Mouse (Mus musculus) neural tube, embryonic 11.5 days (tissue): ENCODE results near the gene Gm20388. TPM values are rescaled to one million over a fixed set of nuclear protein-coding genes. Genes with fewer than 3 reads are reported as not detected.
A peak's percentile ranks its signal among the peaks of the same experiment; 100 is the strongest.

ENCODE experiments used
- ATAC-seq: fragments of 200-750 bp; cut with Nextera tagmentation; 2 replicates; pipeline ENCODE4 v1.8.0; 2017; ENCODE audit warnings: moderate number of reproducible peaks, mild to moderate bottlenecking, moderate TSS enrichment, moderate library complexity; ENCODE audit not compliant: insufficient read depth, low FRiP score, low TSS enrichment
- DNase-seq: peaks from one replicate; pipeline ENCODE4 v3.0.0-alpha.2; 2015; ENCODE audit warnings: low spot score
- H3K27ac ChIP-seq: fragments of 300-500 bp; sonication (generic); 2 replicates; pipeline ENCODE4 v1.5.1; 2014; ENCODE audit warnings: low read depth, mild to moderate bottlenecking, low read length
- H3K27me3 ChIP-seq: fragments of 300-500 bp; sonication (generic); 2 replicates; pipeline ENCODE4 v1.6.1; 2014; ENCODE audit warnings: mild to moderate bottlenecking, low read length, mixed read lengths; ENCODE audit not compliant: control insufficient read depth, insufficient read depth
- H3K36me3 ChIP-seq: fragments of 300-500 bp; sonication (generic); 2 replicates; pipeline ENCODE4 v1.6.1; 2014; ENCODE audit warnings: mild to moderate bottlenecking, low read length, moderate library complexity, mixed read lengths; ENCODE audit not compliant: control insufficient read depth, insufficient read depth
- H3K4me1 ChIP-seq: fragments of 300-500 bp; sonication (generic); 2 replicates; pipeline ENCODE4 v1.6.1; 2014; ENCODE audit warnings: low read length, mixed read lengths; ENCODE audit not compliant: control insufficient read depth, insufficient read depth
- H3K4me2 ChIP-seq: fragments of 300-500 bp; sonication (generic); 2 replicates; pipeline ENCODE4 v1.6.1; 2014; ENCODE audit warnings: low read depth, mild to moderate bottlenecking, moderate library complexity
- H3K4me3 ChIP-seq: fragments of 300-500 bp; sonication (generic); 2 replicates; pipeline ENCODE4 v1.5.1; 2014; ENCODE audit warnings: low read depth, low read length
- H3K9ac ChIP-seq: fragments of 300-500 bp; sonication (generic); 2 replicates; pipeline ENCODE4 v1.6.1; 2014; ENCODE audit warnings: mild to moderate bottlenecking, low read length
- H3K9me3 ChIP-seq: fragments of 300-500 bp; sonication (generic); 2 replicates; pipeline ENCODE4 v1.6.1; 2016; ENCODE audit warnings: low read length; ENCODE audit not compliant: control insufficient read depth
- WGBS: fragments of 180-500 bp; shearing (Covaris S2); extraction: QIAGEN DNeasy Blood & Tissue Kit; methylation state at CpG from one replicate; pipeline ENCODE4 v1.1.7; 2014; 5-methylcytosine and 5-hydroxymethylcytosine counted together
- polyA plus RNA-seq: library from polyadenylated mRNA; unstranded; fragments of >200 nt; fragmentation: Nextera tagmentation; extraction: Ambion mirVana; gene quantifications from 2 replicates; pipeline ENCODE4 v1.2.1, GENCODE M21; 2014

The Gm20388 gene
- polyA plus RNA-seq, 1 experiment from 2014 or later: not detected

DNA sequence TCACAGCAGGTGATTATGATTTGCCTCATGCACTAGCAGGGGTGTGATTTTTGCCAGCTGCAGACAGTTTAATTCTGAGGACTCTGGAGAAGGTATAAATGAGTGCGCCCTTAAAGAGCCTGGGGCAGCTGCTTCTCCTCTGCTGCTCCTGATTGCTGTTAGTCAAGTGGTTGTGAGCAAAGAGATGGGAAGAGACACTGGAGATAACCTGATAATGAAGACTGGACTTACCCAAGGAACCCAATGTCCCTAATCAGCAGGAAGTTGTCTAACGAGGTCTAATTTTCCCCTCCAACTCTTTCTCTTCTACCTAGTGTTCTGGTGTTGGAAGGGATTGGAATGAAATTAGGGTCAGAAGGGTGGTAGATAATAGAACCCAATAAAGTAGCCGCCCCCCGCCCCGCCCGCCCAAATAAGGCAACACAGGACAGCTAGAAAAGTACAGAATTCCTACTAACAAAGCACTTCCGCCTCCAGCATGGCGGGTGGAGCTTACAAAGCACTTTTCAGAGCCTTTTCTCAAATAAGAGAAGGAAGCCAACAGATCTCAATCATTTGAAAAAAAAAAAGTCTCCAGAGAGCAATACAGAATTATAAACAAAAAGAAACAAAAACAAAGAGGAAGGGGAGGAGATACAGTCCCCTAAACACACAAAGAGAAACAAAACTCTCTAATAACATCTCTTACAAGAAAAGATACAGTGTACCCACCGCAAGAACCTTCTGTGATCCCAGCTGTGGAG lies 3944.3 kb downstream of the Gm20388 start:
- Histone ChIP-seq H3K9ac (no peak overlapping the region), H3K4me1 (no peaks in the 10 kb centered on the region), H3K27ac (no peak overlapping the region), H3K36me3 (no peaks in the 10 kb centered on the region), H3K4me2 (no peak overlapping the region), H3K9me3 (no peaks in the 10 kb centered on the region), H3K4me3 (no peak overlapping the region), H3K27me3 (0 out of 2 replicates have a peak, but pooled peaks cover 2% of the 10 kb centered on the region)
- ATAC-seq (no peak), DNase-seq (no peak)
- WGBS: 86% methylated on average over 9 of the region's 9 CpGs

- no peak overlapping the region for H3K4me2 ChIP-seq
- no peak overlapping the region for H3K9ac ChIP-seq
- H3K27ac ChIP-seq: no peak overlapping the region
- DNase-seq: no peak
- H3K4me1 ChIP-seq: no peaks in the 10 kb centered on the region
- no peaks in the 10 kb centered on the region for H3K9me3 ChIP-seq
- peaks cover 14% of the 10 kb centered on the region for H3K27me3 ChIP-seq
- H3K36me3 ChIP-seq: no peaks in the 10 kb centered on the region
- 66% methylated on average over 3 of the region's 3 CpGs for WGBS
- ATAC-seq: no peak
- H3K4me3 ChIP-seq: no peak overlapping the region
Measured at GRCm38 (mm10) chr8:123857361-123857760, 3946.7 kb downstream of the Gm20388 start.

DNA sequence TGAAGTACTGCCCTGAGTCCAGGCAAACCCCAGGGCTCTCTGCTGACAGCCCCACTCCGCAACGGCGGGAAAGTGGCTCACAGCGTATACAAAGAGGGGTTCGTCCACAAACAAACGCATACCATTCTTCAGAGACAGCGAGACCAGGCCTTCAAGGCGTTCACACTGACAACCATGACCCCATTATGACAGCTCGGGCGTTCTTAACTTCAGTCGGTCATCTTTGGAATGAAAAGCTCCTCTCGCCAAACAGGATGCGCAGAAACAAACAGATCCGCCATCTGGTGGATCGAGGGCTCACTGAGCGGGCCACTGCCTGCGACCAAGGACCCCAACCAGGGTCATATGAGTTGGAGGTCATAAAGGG lies 3947.9 kb downstream of the Gm20388 start:
- Histone ChIP-seq H3K4me1 (no peaks in the 10 kb centered on the region), H3K27ac (no peak overlapping the region), H3K4me2 (peak overlapping the region; percentile 91), H3K36me3 (no peaks in the 10 kb centered on the region), H3K9ac (peak overlapping the region; percentile 81), H3K9me3 (no peaks in the 10 kb centered on the region), H3K27me3 (peaks cover 18% of the 10 kb centered on the region), H3K4me3 (peak overlapping the region; percentile 93)
- DNase-seq: no peak
- no peak for ATAC-seq
- 0% methylated on average over 17 of the region's 17 CpGs for WGBS

DNA sequence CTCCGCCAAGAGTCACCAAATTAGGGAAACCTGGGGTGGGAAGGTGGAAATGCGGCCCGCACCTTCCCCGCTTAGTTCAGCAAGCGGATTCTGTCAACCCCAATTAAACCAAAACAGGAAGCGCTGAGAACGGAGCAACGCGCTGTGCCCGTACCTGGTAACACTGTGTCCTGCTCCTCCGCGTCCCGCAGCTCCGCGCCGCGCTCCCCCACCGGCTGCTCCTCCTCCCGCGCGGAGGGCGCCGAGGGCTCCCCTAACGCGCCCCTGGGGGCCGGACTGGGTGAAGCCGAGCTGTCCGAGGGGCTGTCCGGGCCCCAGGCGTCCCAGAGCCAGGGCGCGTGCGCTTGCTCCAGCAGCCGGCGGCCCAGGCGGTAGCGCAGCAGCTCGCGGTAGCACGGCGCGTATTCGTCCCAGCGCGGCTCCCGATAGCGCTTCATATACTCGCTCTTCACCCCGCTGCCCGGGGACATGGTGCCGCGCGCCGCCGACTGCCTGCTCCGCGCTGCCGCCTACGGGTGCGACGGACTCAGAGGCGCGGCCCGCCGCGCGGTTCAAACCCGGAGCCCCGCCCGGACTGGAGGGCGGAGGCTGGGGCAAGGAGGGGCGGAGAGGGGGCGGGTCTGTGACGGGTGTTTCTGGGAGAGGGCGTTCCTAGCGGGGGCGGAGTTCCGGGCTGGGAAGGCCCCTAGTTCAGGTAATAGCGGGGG lies 3948.5 kb downstream of the Gm20388 start:
- Histone ChIP-seq H3K4me3 (peak overlapping the region; percentile 93), H3K9ac (peak overlapping the region; percentile 81)
- under 1% methylated on average over 74 of the region's 79 CpGs for WGBS

DNA sequence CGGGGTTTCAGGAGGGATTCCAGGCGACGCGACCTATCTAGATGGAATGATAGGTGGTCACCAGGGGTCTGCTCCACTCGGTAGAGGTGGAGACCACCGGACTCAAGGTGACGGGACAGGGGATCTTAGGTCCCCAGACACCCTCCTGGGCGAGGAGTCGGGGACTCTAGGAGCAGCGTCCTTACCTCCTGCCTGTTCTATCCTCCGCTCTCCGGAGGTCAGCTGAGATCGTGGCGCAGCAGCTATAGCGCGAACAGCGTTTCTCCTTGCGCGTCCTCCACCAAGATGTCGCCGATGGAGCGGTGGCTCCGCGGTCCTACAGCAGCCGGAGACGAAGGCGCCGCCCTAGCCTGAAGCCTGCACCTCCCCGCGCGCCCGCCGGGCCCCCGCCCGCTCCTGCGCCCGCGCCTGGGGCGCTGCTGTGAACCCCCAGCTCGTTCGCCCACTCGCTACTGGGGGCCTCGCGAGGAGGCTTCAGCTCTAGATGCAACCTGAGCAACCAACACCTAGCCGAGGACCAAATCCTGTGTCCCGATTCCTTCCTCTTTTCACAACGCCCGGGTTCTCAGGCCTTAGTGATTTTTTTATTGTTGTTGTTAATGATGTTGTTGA lies 3949.1 kb downstream of the Gm20388 start, which contains the start of gene Ccsap:
TSS of gene Ccsap (minus strand) at position 562 of the 612 bp plus-strand sequence.
- Histone ChIP-seq H3K36me3 (no peaks in the 10 kb centered on the region), H3K9me3 (no peaks in the 10 kb centered on the region), H3K27me3 (peaks cover 18% of the 10 kb centered on the region), H3K4me3 (peak within 1 kb of the TSS; percentile 93), H3K9ac (peak within 1 kb of the TSS; percentile 81), H3K4me2 (peak within 1 kb of the TSS; percentile 91), H3K4me1 (no peaks in the 10 kb centered on the region), H3K27ac (peak within 1 kb of the TSS; percentile 42; the same call in 1 of the 2 replicates)
- peak; percentile 79 for ATAC-seq
- WGBS: 1% methylated on average over 45 of the region's 48 CpGs
- no peak for DNase-seq

More for the DNA sequence above, 3948.5 kb downstream of the Gm20388 start:
- Histone ChIP-seq H3K4me1 (no peaks in the 10 kb centered on the region), H3K27me3 (peaks cover 18% of the 10 kb centered on the region), H3K9me3 (no peaks in the 10 kb centered on the region), H3K27ac (peak overlapping the region; percentile 42; the same call in 1 of the 2 replicates), H3K4me2 (peak overlapping the region; percentile 91), H3K36me3 (no peaks in the 10 kb centered on the region)
- DNase-seq: peak; percentile 94
- peak; percentile 92 for ATAC-seq

GRCm38 (mm10) chr8:123860386-123860785 lies 3949.7 kb downstream of the Gm20388 start:
- Histone ChIP-seq H3K4me2 (no peak overlapping the region), H3K27me3 (peaks cover 18% of the 10 kb centered on the region), H3K36me3 (no peaks in the 10 kb centered on the region), H3K4me3 (peak overlapping the region; percentile 93; the same call in 1 of the 2 replicates), H3K9ac (no peak overlapping the region), H3K9me3 (no peaks in the 10 kb centered on the region), H3K4me1 (no peaks in the 10 kb centered on the region), H3K27ac (no peak overlapping the region)
- 83% methylated on average over 4 of the region's 4 CpGs for WGBS
- DNase-seq (no peak), ATAC-seq (no peak)

DNA sequence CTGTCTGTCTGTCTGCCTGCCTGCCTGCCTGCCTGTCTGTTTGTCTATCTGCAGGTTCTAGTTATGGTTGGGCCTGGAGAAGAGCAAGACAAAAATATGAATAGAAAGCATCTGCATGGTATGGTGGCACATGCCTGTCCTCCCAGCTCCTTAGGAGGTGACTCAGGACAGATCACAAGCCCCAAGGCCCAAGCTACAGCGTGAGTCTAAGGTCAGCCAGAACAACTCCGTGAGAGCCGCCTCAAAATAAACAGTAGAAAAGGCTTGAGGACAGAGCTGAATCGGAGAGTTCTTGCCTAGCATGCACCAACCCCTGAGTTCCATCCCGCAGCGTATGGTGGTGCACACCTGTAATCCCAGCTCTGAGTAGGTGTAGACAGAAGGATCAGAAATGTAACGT lies 3955.1 kb downstream of the Gm20388 start:
- ATAC-seq (no peak), DNase-seq (no peak)
- Histone ChIP-seq H3K36me3 (no peaks in the 10 kb centered on the region), H3K4me1 (no peaks in the 10 kb centered on the region), H3K9ac (no peak overlapping the region), H3K27me3 (peaks cover 9% of the 10 kb centered on the region), H3K9me3 (no peaks in the 10 kb centered on the region), H3K27ac (no peak overlapping the region), H3K4me2 (no peak overlapping the region), H3K4me3 (no peak overlapping the region)
- WGBS: 82% methylated on average over 7 of the region's 7 CpGs

- no peak overlapping the region for H3K4me2 ChIP-seq
- H3K4me1 ChIP-seq: no peaks in the 10 kb centered on the region
- DNase-seq (no peak), ATAC-seq (no peak)
- H3K9ac ChIP-seq: no peak overlapping the region
- no peaks in the 10 kb centered on the region for H3K9me3 ChIP-seq
- peaks cover 5% of the 10 kb centered on the region; the same call in 1 of the 2 replicates for H3K27me3 ChIP-seq
- H3K4me3 ChIP-seq: no peak overlapping the region
- WGBS: 49% methylated on average over 5 of the region's 5 CpGs
- H3K36me3 ChIP-seq: no peaks in the 10 kb centered on the region
- H3K27ac ChIP-seq: no peak overlapping the region
Measured at GRCm38 (mm10) chr8:123866971-123867370, 3956.3 kb downstream of the Gm20388 start.
